8 mouse cellular contexts compared by ENCODE assay signal in the genomic region with DNA sequence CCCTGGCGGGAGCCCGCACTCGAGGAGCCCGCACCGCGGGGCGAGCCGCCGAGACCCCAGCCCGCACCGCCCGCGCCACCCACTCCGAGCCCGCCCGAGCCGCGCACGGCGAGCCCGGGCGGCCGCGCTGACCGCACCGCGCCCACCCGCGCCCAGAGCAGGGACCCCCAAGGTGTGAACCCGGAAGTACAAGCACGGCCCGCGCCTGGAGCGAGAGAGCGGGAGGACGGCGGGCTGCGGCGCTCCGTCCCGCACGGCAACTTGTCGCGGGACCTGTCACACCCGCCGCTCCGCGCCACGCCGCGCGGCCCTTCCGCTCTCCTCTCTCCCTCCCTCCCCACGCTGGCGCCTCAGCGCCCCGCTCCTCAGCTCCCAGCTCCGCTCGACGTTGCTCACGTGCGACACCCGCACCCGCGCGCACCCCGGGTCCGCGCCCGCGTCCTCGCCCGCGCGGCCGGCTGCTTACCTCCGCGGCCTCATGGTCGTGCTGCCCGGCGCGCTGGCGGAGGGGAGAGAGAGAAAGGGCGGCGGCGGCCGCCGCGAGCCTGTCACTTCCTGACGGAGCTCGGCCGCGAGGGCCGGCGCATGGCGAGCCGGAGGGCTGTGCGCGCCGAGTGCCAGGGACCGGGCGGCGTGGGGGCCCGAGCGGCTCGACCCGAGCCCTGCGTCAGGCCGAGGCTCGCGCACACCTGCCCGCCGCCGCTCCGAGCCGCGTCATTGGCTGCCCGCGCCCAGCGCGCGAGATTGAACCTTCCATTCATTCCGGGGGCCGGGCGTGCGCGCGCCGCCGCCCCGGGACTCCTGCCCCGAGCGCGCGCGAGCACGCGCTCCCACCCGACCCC. TPM values are rescaled to one million over a fixed set of nuclear protein-coding genes. Genes with fewer than 3 reads are reported as not detected.
DNase-seq lines count a peak whose midpoint lies in the region; ATAC-seq lines count a peak whose summit lies in the region.

A gene (minus strand): TSS at position 635 of the 842 bp plus-strand sequence.

- ATAC-seq in forebrain, embryonic 13.5 days, result peak; percentile 92
- ATAC-seq in hindbrain, embryonic 14.5 days (ENCODE audit: low FRiP score), result peak; percentile 95
- ATAC-seq in midbrain, embryonic 11.5 days (ENCODE audit: low FRiP score), result peak; percentile 94
- ATAC-seq in stomach, embryonic 15.5 days (ENCODE audit: insufficient read depth, low FRiP score, low read depth), result peak; percentile 88

- peak within 1 kb of the TSS; percentile 83 for H3K4me2 ChIP-seq in forebrain, embryonic 13.5 days
- peak within 1 kb of the TSS; percentile 71 for H3K4me2 ChIP-seq in hindbrain, embryonic 14.5 days (replicated peaks)
- H3K4me2 ChIP-seq in midbrain, embryonic 11.5 days, result peak within 1 kb of the TSS; percentile 79
- peak within 1 kb of the TSS; percentile 100 for H3K4me2 ChIP-seq in stomach, embryonic 15.5 days

- DNase-seq in adrenal gland, adult (ENCODE audit: inconsistent age in 2 of 2, low spot score in 1 of 2), result peak; percentile 9 to 57
- no peak for DNase-seq in adrenal gland, adult 8-10 months
- peak; percentile 59 for DNase-seq in c-Kit-positive CD71-positive TER-119-positive erythroid progenitor cells, embryonic 14.5 days (ENCODE audit: low spot score)
- peak; percentile 82 for DNase-seq in hindbrain, embryonic 14.5 days (ENCODE audit: low spot score)
- peak; percentile 64 to 81 for DNase-seq in left cerebral cortex, postnatal 25 days (ENCODE audit: low spot score in 2 of 2)
- DNase-seq in midbrain, embryonic 11.5 days (ENCODE audit: low spot score, missing footprints), result peak; percentile 98

- peak within 1 kb of the TSS; percentile 75 for H3K9ac ChIP-seq in forebrain, embryonic 13.5 days
- H3K9ac ChIP-seq in hindbrain, embryonic 14.5 days, result peak within 1 kb of the TSS; percentile 67
- peak within 1 kb of the TSS; percentile 88 for H3K9ac ChIP-seq in midbrain, embryonic 11.5 days (ENCODE audit: low read length)
- peak within 1 kb of the TSS; percentile 10; the same call in 1 of the 2 replicates for H3K9ac ChIP-seq in stomach, embryonic 15.5 days

- H3K4me3 ChIP-seq in forebrain, embryonic 13.5 days, result peak within 1 kb of the TSS; percentile 68
- H3K4me3 ChIP-seq in hindbrain, embryonic 14.5 days (replicated peaks; ENCODE audit: low read length), result peak within 1 kb of the TSS; percentile 79
- H3K4me3 ChIP-seq in midbrain, embryonic 11.5 days (ENCODE audit: low read depth, low read length), result peak within 1 kb of the TSS; percentile 69
- peak within 1 kb of the TSS; percentile 61 for H3K4me3 ChIP-seq in stomach, embryonic 15.5 days (replicated peaks)

- no peaks in the 10 kb centered on the region for H3K36me3 ChIP-seq in forebrain, embryonic 13.5 days (ENCODE audit: poor library complexity, severe bottlenecking)
- no peaks in the 10 kb centered on the region for H3K36me3 ChIP-seq in hindbrain, embryonic 14.5 days (replicated peaks; ENCODE audit: control insufficient read depth, insufficient read depth)
- H3K36me3 ChIP-seq in midbrain, embryonic 11.5 days (ENCODE audit: control insufficient read depth, insufficient read depth, low read length), result no peaks in the 10 kb centered on the region
- no peaks in the 10 kb centered on the region for H3K36me3 ChIP-seq in stomach, embryonic 15.5 days

- H3K9me3 ChIP-seq in forebrain, embryonic 13.5 days (replicated peaks), result no peaks in the 10 kb centered on the region
- no peaks in the 10 kb centered on the region for H3K9me3 ChIP-seq in hindbrain, embryonic 14.5 days (ENCODE audit: control insufficient read depth, low read length)
- no peaks in the 10 kb centered on the region for H3K9me3 ChIP-seq in midbrain, embryonic 11.5 days (ENCODE audit: control insufficient read depth, low read length)
- H3K9me3 ChIP-seq in stomach, embryonic 15.5 days, result no peaks in the 10 kb centered on the region

- peaks cover 19% of the 10 kb centered on the region; the same call in 1 of the 2 replicates for H3K27me3 ChIP-seq in forebrain, embryonic 13.5 days
- H3K27me3 ChIP-seq in hindbrain, embryonic 14.5 days (ENCODE audit: control insufficient read depth, insufficient read depth, low read length), result no peaks in the 10 kb centered on the region
- H3K27me3 ChIP-seq in midbrain, embryonic 11.5 days (ENCODE audit: control insufficient read depth, insufficient read depth, low read length), result no peaks in the 10 kb centered on the region
- H3K27me3 ChIP-seq in stomach, embryonic 15.5 days (replicated peaks), result peaks cover 30% of the 10 kb centered on the region

- no peaks in the 10 kb centered on the region for H3K4me1 ChIP-seq in forebrain, embryonic 13.5 days
- peaks cover 4% of the 10 kb centered on the region; the same call in 1 of the 2 replicates for H3K4me1 ChIP-seq in hindbrain, embryonic 14.5 days (replicated peaks; ENCODE audit: control insufficient read depth, insufficient read depth, low read length)
- H3K4me1 ChIP-seq in midbrain, embryonic 11.5 days (ENCODE audit: control insufficient read depth, insufficient read depth, low read length), result no peaks in the 10 kb centered on the region
- H3K4me1 ChIP-seq in stomach, embryonic 15.5 days, result peaks cover 10% of the 10 kb centered on the region; the same call in 1 of the 2 replicates

- intact Hi-C loops in left cerebral cortex, postnatal 25 days (cut with DNase I), result loop anchor here (5.0 kb wide), 1 partner anchor 959 kb away; a partner anchor contains a TSS

- peak within 1 kb of the TSS; percentile 88 for H3K27ac ChIP-seq in forebrain, embryonic 13.5 days
- peak within 1 kb of the TSS; percentile 92 for H3K27ac ChIP-seq in hindbrain, embryonic 14.5 days
- H3K27ac ChIP-seq in midbrain, embryonic 11.5 days (ENCODE audit: low read depth, low read length), result peak within 1 kb of the TSS; percentile 86
- no peak within 1 kb of the TSS for H3K27ac ChIP-seq in stomach, embryonic 15.5 days

- 0% methylated on average over 84 of the region's 139 CpGs for WGBS in forebrain, embryonic 13.5 days
- WGBS in hindbrain, embryonic 14.5 days, result under 1% methylated on average over 116 of the region's 139 CpGs
- WGBS in midbrain, embryonic 11.5 days, result under 1% methylated on average over 98 of the region's 139 CpGs
- WGBS in stomach, embryonic 15.5 days, result under 1% methylated on average over 96 of the region's 139 CpGs

RNA-seq across cellular contexts. Expression of the gene that starts here (rescaled TPM):
- total RNA-seq in adrenal gland, adult 8-10 months (2022), result under 1 TPM in 1 of 4 experiments, not detected in 3; 0.06 TPM
- 7.4 and 8.7 TPM in 2 replicates for polyA plus RNA-seq in forebrain, embryonic 13.5 days (2015; fragmentation: Nextera tagmentation; extraction: Ambion mirVana)
- 8.8 and 9.1 TPM in 2 replicates for polyA plus RNA-seq in hindbrain, embryonic 14.5 days (2014; fragmentation: Nextera tagmentation; extraction: Ambion mirVana)
- 1 to 10 TPM; 3.9 to 5.3 TPM for total RNA-seq in left cerebral cortex, postnatal 25 days (2021)
- polyA plus RNA-seq in midbrain, embryonic 11.5 days (2014; fragmentation: Nextera tagmentation; extraction: Ambion mirVana), result 27.3 and 27.5 TPM in 2 replicates
- polyA plus RNA-seq in stomach, embryonic 15.5 days (2015; fragmentation: Nextera tagmentation; extraction: Ambion mirVana), result 1.6 and 1.7 TPM in 2 replicates

Comparison
In these comparisons a context has a peak if more than half of its experiments do, and no peak if none do; other contexts are left out.
1. RNA of the gene that starts here (total RNA-seq): 3.9 to 5.3 TPM in left cerebral cortex, postnatal 25 days; 0.06 TPM in adrenal gland, adult 8-10 months; every median in the first group is over 4 times any median in the second.
2. H3K9ac ChIP-seq: peak in every context shown above with its lines; median percentile 88 in midbrain, embryonic 11.5 days; 75 in forebrain, embryonic 13.5 days; 67 in hindbrain, embryonic 14.5 days; 10 in stomach, embryonic 15.5 days.
3. Peak in every context shown above with its lines, with median percentiles within 50 percentile points of each other: ATAC-seq, H3K4me2 ChIP-seq and H3K4me3 ChIP-seq.